Mouse (Mus musculus): ENCODE data around the gene Gm37240. TPM values are rescaled to one million over a fixed set of nuclear protein-coding genes. Genes with fewer than 3 reads are reported as not detected.

Gm37240 gene
- polyA plus RNA-seq, 1 experiment from 2014 or later = 3.2 TPM

GRCm38 (mm10) chr3:85338755-85339095 lies 548.6 kb downstream of the Gm37240 start:
- no peak for DNase-seq (ENCODE audit: low spot score)
- ATAC-seq (replicated peaks; ENCODE audit: insufficient number of reproducible peaks, low FRiP score, low TSS enrichment, low read depth) = no peak
- H3K4me2 ChIP-seq (ENCODE audit: low read depth, low read length) = no peak overlapping the region
- no peak overlapping the region for H3K27ac ChIP-seq (replicated peaks; ENCODE audit: low read depth, low read length)
- no peaks in the 10 kb centered on the region for H3K4me1 ChIP-seq (ENCODE audit: control insufficient read depth, insufficient read depth, low read length)
- H3K4me3 ChIP-seq (ENCODE audit: low read depth, low read length) = no peak overlapping the region
- H3K9ac ChIP-seq (replicated peaks; ENCODE audit: low read length) = no peak overlapping the region
- no peaks in the 10 kb centered on the region for H3K9me3 ChIP-seq (replicated peaks; ENCODE audit: control insufficient read depth, low read length)
- 65% methylated on average over 3 of the region's 3 CpGs for WGBS
- H3K36me3 ChIP-seq (replicated peaks; ENCODE audit: control insufficient read depth, insufficient read depth, low read depth, low read length) = no peaks in the 10 kb centered on the region
- H3K27me3 ChIP-seq (ENCODE audit: control insufficient read depth, insufficient read depth, low read length) = no peaks in the 10 kb centered on the region

GRCm38 (mm10) chr3:85337881-85338754 lies 549.2 kb downstream of the Gm37240 start:
- no peak for ATAC-seq (replicated peaks; ENCODE audit: insufficient number of reproducible peaks, low FRiP score, low TSS enrichment, low read depth)
- H3K9ac ChIP-seq (replicated peaks; ENCODE audit: low read length) = no peak overlapping the region
- no peak overlapping the region for H3K27ac ChIP-seq (replicated peaks; ENCODE audit: low read depth, low read length)
- H3K4me3 ChIP-seq (ENCODE audit: low read depth, low read length) = no peak overlapping the region
- H3K27me3 ChIP-seq (ENCODE audit: control insufficient read depth, insufficient read depth, low read length) = no peaks in the 10 kb centered on the region
- H3K9me3 ChIP-seq (replicated peaks; ENCODE audit: control insufficient read depth, low read length) = no peaks in the 10 kb centered on the region
- no peak overlapping the region for H3K4me2 ChIP-seq (ENCODE audit: low read depth, low read length)
- DNase-seq (ENCODE audit: low spot score) = no peak
- H3K36me3 ChIP-seq (replicated peaks; ENCODE audit: control insufficient read depth, insufficient read depth, low read depth, low read length) = no peaks in the 10 kb centered on the region
- no peaks in the 10 kb centered on the region for H3K4me1 ChIP-seq (ENCODE audit: control insufficient read depth, insufficient read depth, low read length)
- 80% methylated on average over 7 of the region's 7 CpGs for WGBS

DNA sequence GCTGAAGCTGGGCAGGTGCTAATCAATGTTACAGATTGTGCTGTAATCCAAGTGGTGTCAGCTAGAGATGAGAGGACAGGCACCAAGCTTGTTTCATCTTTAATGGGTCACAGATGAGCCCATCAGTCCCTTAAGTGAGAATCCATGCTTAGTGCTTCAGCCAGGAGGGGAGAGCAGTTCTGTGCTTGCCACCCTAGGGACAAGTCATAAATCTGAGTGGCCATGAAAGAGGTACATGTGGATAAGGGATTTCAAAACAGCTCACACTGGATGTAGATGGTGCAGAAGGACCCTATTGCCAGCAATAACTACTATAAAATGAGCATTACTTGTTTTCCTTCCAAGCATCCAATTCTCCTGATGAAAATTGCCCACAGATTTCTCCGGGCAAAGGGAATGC lies 551.8 kb downstream of the Gm37240 start:
- 85% methylated on average over 1 of the region's 1 CpGs for WGBS

DNA sequence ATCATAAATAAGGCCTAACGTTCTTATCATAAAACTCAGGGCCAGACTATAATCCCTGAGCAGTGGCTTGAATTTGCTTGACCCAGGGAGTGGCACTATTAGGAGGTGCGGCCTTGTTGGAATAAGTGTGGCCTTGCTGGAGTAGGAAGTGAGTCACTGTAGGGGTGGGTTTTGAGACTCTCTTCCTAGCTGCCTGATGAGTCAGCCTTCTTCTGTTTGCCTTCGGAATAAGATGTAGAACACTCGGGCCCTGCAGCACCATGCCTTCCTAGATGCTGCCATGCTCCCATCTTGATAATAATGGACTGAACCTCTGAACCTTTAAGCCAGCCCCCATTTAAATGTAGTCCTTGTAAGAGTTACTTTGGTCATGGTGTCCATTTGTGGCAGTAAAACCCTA lies 555.0 kb downstream of the Gm37240 start:
- Histone ChIP-seq H3K9ac (replicated peaks; ENCODE audit: low read length) (no peak overlapping the region), H3K27me3 (ENCODE audit: control insufficient read depth, insufficient read depth, low read length) (no peaks in the 10 kb centered on the region), H3K4me2 (ENCODE audit: low read depth, low read length) (no peak overlapping the region), H3K4me3 (ENCODE audit: low read depth, low read length) (no peak overlapping the region), H3K36me3 (replicated peaks; ENCODE audit: control insufficient read depth, insufficient read depth, low read depth, low read length) (no peaks in the 10 kb centered on the region), H3K27ac (replicated peaks; ENCODE audit: low read depth, low read length) (no peak overlapping the region), H3K9me3 (replicated peaks; ENCODE audit: control insufficient read depth, low read length) (no peaks in the 10 kb centered on the region), H3K4me1 (ENCODE audit: control insufficient read depth, insufficient read depth, low read length) (no peaks in the 10 kb centered on the region)
- ATAC-seq (replicated peaks; ENCODE audit: insufficient number of reproducible peaks, low FRiP score, low TSS enrichment, low read depth) (no peak), DNase-seq (ENCODE audit: low spot score) (no peak)
- 87% methylated on average over 4 of the region's 4 CpGs for WGBS

More for the DNA sequence above, 551.8 kb downstream of the Gm37240 start:
- Histone ChIP-seq H3K9me3 (replicated peaks; ENCODE audit: control insufficient read depth, low read length) (no peaks in the 10 kb centered on the region), H3K27me3 (ENCODE audit: control insufficient read depth, insufficient read depth, low read length) (no peaks in the 10 kb centered on the region), H3K4me2 (ENCODE audit: low read depth, low read length) (no peak overlapping the region), H3K9ac (replicated peaks; ENCODE audit: low read length) (no peak overlapping the region), H3K4me3 (ENCODE audit: low read depth, low read length) (no peak overlapping the region), H3K4me1 (ENCODE audit: control insufficient read depth, insufficient read depth, low read length) (no peaks in the 10 kb centered on the region), H3K36me3 (replicated peaks; ENCODE audit: control insufficient read depth, insufficient read depth, low read depth, low read length) (no peaks in the 10 kb centered on the region), H3K27ac (replicated peaks; ENCODE audit: low read depth, low read length) (no peak overlapping the region)
- no peak for DNase-seq (ENCODE audit: low spot score)
- no peak for ATAC-seq (replicated peaks; ENCODE audit: insufficient number of reproducible peaks, low FRiP score, low TSS enrichment, low read depth)

DNA sequence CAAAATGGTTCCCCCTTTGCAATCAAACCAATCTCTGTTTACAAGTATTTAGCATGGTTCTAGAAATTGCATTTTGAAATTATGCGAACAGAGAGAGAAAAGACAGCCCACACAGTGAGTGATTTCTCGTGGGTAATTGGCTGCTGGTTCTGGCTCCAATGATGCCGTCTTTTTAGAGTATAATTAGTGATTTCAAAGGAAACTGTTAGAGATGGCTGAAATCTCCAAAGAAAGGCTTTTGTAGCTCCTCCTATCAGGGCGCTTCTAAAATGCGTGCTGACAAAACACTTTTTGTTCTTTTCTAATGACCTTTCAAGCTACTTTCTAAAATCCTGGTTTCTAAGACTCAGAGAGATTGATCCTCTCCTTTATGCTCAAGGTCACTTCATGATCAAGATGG lies 569.1 kb downstream of the Gm37240 start:
- whole genome bisulfite sequencing = 68% methylated on average over 5 of the region's 5 CpGs
- DNase-seq (ENCODE audit: low spot score) (no peak), ATAC-seq (replicated peaks; ENCODE audit: insufficient number of reproducible peaks, low FRiP score, low TSS enrichment, low read depth) (no peak)
- Histone ChIP-seq H3K4me1 (ENCODE audit: control insufficient read depth, insufficient read depth, low read length) (no peaks in the 10 kb centered on the region), H3K27me3 (ENCODE audit: control insufficient read depth, insufficient read depth, low read length) (no peaks in the 10 kb centered on the region), H3K4me3 (ENCODE audit: low read depth, low read length) (no peak overlapping the region), H3K9ac (replicated peaks; ENCODE audit: low read length) (no peak overlapping the region), H3K9me3 (replicated peaks; ENCODE audit: control insufficient read depth, low read length) (no peaks in the 10 kb centered on the region), H3K36me3 (replicated peaks; ENCODE audit: control insufficient read depth, insufficient read depth, low read depth, low read length) (no peaks in the 10 kb centered on the region), H3K4me2 (ENCODE audit: low read depth, low read length) (no peak overlapping the region), H3K27ac (replicated peaks; ENCODE audit: low read depth, low read length) (no peak overlapping the region)

DNA sequence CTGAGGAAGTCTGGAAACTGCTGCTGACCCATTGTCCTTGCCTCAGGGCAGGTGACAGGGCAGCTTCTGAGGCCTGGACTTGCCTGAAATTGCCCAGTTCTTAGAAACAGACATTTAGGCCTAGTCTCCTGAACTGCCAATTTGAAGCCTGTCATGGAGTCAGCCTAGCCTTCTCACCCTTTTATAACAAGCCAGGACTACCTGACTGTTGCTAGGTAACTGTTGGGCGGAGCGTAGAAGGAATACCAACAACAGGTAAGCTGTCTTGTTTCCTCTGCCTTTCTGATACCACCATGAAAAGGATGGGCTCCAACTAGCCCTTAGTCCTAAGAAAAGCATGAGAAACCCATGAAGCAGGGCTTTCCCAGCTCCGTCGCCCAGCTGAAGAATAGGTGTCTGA lies 570.0 kb downstream of the Gm37240 start:
- 92% methylated on average over 4 of the region's 4 CpGs for whole genome bisulfite sequencing
- no peak for DNase-seq (ENCODE audit: low spot score)
- no peak overlapping the region for H3K9ac ChIP-seq (replicated peaks; ENCODE audit: low read length)
- no peaks in the 10 kb centered on the region for H3K4me1 ChIP-seq (ENCODE audit: control insufficient read depth, insufficient read depth, low read length)
- no peak overlapping the region for H3K4me2 ChIP-seq (ENCODE audit: low read depth, low read length)
- no peak for ATAC-seq (replicated peaks; ENCODE audit: insufficient number of reproducible peaks, low FRiP score, low TSS enrichment, low read depth)
- H3K27me3 ChIP-seq (ENCODE audit: control insufficient read depth, insufficient read depth, low read length) = no peaks in the 10 kb centered on the region
- H3K4me3 ChIP-seq (ENCODE audit: low read depth, low read length) = no peak overlapping the region
- no peak overlapping the region for H3K27ac ChIP-seq (replicated peaks; ENCODE audit: low read depth, low read length)
- no peaks in the 10 kb centered on the region for H3K36me3 ChIP-seq (replicated peaks; ENCODE audit: control insufficient read depth, insufficient read depth, low read depth, low read length)
- no peaks in the 10 kb centered on the region for H3K9me3 ChIP-seq (replicated peaks; ENCODE audit: control insufficient read depth, low read length)

DNA sequence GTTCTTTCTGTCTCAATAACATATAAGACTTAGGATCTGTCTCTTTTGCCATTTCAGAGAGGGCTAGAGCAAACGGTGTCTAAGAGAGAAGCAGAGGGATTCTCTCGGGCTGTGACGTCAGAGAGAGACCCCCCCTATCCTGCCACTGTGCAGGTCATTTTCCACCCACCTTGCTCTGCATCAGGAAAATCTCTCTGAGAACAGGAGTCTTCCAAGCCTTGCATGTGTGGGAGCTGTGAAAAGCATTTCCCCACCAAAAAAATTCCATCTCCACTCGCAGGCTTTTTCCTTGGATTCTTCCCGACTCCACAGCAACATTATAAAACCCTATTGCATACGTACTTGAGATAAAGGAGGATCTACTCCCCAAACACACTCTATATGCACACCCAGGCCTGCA lies 572.4 kb downstream of the Gm37240 start:
- WGBS = 81% methylated on average over 6 of the region's 6 CpGs
- ATAC-seq (replicated peaks; ENCODE audit: insufficient number of reproducible peaks, low FRiP score, low TSS enrichment, low read depth) (no peak), DNase-seq (ENCODE audit: low spot score) (no peak)
- Histone ChIP-seq H3K27ac (replicated peaks; ENCODE audit: low read depth, low read length) (no peak overlapping the region), H3K9ac (replicated peaks; ENCODE audit: low read length) (no peak overlapping the region), H3K27me3 (ENCODE audit: control insufficient read depth, insufficient read depth, low read length) (no peaks in the 10 kb centered on the region), H3K4me2 (ENCODE audit: low read depth, low read length) (no peak overlapping the region), H3K4me1 (ENCODE audit: control insufficient read depth, insufficient read depth, low read length) (no peaks in the 10 kb centered on the region), H3K36me3 (replicated peaks; ENCODE audit: control insufficient read depth, insufficient read depth, low read depth, low read length) (no peaks in the 10 kb centered on the region), H3K4me3 (ENCODE audit: low read depth, low read length) (no peak overlapping the region), H3K9me3 (replicated peaks; ENCODE audit: control insufficient read depth, low read length) (no peaks in the 10 kb centered on the region)

DNA sequence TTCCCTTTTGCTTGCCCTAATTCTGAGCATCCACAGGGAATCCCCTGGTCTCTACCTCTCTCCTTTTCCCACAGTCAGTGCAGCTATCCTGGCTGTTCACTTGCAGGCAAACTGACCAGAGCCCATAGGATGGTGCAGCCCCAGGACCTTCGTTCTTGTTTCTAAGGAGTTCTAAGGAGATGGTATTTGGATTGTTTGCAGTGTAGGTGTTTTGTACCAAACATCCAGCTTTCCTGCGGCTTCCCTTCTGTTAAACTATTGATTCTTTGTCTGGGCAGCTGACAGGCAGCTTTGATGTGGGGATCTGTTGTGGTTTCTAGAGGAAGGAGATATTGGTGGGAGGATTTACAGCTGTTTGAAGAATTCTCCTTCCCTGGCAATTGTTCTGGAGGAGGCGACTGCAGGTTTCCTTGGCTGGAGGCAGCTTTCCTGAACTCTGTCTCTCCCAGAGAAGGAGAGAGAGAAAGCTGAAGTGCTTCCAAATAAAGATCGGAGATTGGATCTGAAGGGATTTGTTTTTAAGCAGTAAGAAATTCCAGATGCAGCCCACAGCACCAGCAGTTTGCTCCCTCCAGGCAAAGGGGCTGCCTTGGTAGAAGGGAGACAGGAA lies 573.6 kb downstream of the Gm37240 start:
- ATAC-seq (replicated peaks; ENCODE audit: insufficient number of reproducible peaks, low FRiP score, low TSS enrichment, low read depth) (no peak), DNase-seq (ENCODE audit: low spot score) (peak; percentile 42)
- WGBS = 24% methylated on average over 4 of the region's 4 CpGs
- Histone ChIP-seq H3K36me3 (replicated peaks; ENCODE audit: control insufficient read depth, insufficient read depth, low read depth, low read length) (no peaks in the 10 kb centered on the region), H3K27ac (replicated peaks; ENCODE audit: low read depth, low read length) (no peak overlapping the region), H3K9me3 (replicated peaks; ENCODE audit: control insufficient read depth, low read length) (no peaks in the 10 kb centered on the region), H3K4me2 (ENCODE audit: low read depth, low read length) (no peak overlapping the region), H3K27me3 (ENCODE audit: control insufficient read depth, insufficient read depth, low read length) (no peaks in the 10 kb centered on the region), H3K9ac (replicated peaks; ENCODE audit: low read length) (no peak overlapping the region), H3K4me3 (ENCODE audit: low read depth, low read length) (no peak overlapping the region), H3K4me1 (ENCODE audit: control insufficient read depth, insufficient read depth, low read length) (no peaks in the 10 kb centered on the region)
